Mouse (Mus musculus): ENCODE data around the gene Dennd5a.
"Not testable (repeated sequence)": the region's sequence is repeated elsewhere in the genome, so short reads cannot be mapped to it uniquely, and the experiment has no call there.

Dennd5a gene

DNA sequence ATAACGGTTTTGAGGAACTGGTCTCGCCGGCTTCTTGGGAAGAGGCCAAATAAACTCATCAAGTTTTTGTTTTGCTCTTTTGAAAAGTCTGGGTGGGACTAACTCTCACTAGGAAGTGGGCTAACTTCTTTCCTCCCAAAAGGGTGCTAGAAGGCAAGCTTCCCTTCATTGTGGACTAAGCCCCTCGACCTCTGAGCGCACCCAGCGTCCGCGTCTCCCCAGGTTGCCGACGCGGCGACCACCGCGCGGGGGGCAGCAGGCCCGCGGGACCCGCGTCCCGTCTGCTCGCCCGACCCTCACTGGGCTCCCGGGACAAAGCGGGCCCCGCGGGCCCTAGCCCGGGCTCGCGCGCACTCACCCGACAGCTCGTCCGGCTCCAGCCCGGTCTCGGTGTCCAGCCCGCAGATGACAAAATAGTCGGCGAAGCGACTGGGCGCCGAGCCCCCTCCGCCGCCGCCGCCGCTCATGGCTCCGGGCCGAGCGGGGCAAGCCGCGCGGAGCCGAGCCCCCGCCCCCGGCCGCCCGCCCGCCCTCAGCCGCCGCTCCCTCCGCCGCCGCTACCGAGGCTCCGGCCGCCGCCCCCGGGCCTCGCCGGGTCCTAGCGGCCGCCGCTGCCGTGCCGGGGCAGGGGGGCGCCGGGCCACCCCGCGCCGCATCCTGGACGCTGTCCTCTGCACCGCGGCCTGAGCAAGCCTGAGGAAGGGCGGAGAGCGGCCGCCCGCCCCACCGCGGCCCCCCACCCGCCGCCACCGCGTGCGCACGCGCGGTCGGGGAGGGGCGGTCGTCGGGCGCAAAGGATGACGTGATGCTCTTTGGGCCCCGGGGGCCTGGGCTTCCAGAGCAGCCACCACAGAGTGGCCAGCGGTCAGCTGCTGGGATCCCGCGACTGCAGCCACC lies at the start of gene Dennd5a:
Dennd5a (minus strand) TSS at position 755 of the 897 bp plus-strand sequence.
- DNase-seq (ENCODE audit: low spot score in 2 of 2) = peak; percentile 69 to 79

DNA sequence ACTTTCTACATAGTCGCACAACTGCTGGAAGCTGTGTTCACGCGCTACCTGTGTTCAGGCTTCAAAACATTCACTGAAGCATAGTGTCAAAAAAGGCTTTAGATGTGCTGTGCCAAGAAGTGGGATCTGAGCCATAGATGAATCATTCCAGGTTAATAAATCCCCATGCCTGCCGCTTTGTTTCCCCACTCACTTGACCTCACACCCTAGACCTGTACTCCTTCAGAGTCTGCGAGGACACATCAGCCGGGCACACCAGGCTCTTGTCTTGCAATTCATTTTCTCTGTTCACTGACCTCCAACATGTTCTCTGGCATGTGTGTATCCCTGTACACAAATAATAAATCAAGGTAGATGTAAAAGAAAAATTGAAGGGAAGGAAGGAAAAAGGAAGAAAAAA lies 48.8 kb upstream of the Dennd5a start:
- no peak for DNase-seq (ENCODE audit: low spot score in 2 of 2)

DNA sequence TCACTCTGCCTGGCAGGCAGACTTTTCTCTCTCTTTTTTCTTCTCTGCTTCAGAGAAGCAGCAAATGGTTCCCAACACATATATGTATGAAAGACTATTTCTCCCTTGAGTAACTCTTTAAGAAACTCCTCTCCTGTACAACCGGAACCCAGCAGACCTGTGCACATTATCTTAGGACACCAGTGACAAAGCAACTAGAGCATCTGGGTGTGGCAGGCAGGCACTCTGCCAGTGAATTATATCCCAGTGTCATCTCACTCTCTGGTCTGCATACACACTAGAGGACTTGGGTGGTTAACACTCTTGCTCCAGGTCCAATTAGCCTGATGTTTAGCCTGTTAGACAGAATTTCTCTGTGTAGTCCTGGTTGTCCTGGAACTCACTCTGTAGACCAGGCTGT lies 48.2 kb upstream of the Dennd5a start:
- DNase-seq (ENCODE audit: low spot score in 2 of 2) = no peak

DNA sequence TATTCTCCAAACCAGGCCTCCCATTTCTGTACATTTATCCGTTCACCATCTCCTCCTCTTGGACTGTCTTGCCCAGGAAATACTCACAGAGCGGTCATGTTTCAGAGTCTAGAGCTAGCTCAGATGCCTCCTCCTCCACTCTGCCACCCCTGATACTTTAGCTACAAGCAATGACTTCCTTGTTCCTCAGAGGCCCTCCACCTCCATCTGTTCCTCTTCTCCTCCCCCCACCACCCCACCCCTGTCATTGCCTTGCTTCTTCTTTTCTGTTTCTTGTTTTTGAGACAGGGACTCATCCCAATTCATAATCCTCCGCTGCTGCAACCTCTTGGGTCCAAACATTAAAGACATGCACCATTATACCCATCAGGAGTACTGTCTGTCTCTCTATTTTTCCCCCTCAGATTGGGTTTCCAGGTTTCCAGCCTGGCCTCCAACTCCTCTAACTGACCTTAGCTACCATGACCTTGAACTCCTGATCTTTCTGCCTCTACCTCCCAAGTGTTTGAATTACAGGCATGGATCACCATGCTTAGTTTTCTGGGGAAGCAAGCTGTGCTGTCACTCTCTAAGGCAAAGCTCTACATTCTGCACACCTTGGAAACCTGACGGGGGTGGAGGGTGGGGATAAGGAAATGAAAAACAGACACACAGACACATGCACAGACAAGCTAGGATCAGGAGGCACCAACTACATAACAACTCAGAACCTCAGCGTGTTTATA lies 46.4 kb upstream of the Dennd5a start:
- DNase-seq (ENCODE audit: low spot score in 2 of 2) = no peak

DNA sequence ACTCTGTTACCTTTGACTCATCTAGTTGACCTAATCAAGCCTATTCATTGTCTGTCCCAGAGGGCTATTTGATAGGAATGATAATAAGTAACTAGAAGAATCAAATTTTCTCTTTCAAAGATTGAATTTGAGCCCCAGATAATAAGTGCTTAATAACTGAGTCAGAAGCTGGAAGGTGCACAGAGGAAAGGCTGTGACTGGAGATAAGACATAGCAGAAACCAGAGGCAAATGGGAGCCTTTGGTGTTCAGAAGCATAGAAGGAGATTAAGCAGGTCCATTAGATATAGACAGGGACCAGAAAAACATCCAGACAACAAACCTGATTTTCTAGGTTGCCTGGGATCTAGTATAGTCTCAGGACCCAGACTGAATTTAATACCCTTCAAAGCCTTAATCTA lies 45.7 kb upstream of the Dennd5a start:
- no peak for DNase-seq (ENCODE audit: low spot score in 2 of 2)

DNA sequence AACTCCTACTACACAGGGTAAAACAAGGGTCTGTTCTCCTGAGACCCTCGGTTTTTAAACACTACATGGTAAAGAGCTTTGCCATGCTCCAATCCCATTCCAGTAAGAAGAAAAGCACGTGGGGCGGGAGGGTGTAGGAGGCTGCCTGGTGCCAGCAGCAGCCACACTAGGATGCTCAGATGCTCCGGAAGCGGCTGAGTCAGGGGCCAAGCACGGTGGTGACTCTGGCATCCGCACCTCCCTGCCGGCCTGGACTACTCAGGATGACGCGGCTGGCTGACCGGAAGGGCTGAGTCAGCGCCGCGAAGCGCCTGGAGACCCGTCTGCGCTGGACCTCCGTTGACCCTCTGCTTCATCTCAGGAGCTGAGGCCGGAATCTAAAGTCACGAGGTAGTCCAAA lies 42.7 kb upstream of the Dennd5a start:
- DNase-seq (ENCODE audit: low spot score in 2 of 2) = peak in 1 of 2 experiments; percentile 20

DNA sequence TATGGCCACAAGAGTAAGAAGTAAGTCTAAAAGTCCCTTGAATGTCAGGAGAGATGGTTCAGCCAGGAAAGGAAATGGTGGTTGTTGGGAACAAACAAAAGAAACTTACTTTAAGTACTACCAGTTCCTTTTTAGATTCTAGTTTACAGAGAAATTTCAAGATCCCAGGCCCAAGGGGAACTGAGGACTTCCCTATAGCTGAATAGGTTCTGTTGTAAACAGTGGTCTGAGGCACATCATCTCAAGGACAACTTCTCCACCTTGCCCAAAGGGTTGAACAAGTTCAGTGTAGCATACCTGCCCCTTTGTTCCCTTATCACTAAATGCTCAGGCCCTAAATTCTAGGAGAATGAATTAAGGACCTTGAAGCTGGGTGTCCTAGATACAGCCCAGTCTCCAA lies 41.8 kb upstream of the Dennd5a start:
- no peak for DNase-seq (ENCODE audit: low spot score in 2 of 2)

DNA sequence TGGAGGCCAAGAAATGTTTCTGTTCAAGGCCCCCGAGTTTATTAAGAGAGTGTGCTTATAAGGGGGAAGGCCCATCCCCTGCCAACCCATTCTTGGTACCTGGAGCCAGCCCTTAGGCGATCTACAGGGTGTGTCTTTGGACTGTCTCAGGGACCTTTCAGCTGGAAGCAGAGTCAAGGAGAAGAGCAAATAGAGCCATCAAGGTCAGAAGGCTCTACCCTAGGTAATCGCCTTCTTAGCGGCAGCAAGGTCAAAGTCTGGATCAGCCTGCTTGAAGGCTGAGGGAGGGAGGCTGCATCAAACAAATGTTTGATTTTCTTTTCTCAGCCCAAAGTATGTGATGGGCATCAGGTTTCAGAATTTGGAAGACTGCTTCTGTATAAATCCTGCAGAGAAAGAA lies 38.1 kb upstream of the Dennd5a start:
- no peak for DNase-seq (ENCODE audit: low spot score in 2 of 2)

DNA sequence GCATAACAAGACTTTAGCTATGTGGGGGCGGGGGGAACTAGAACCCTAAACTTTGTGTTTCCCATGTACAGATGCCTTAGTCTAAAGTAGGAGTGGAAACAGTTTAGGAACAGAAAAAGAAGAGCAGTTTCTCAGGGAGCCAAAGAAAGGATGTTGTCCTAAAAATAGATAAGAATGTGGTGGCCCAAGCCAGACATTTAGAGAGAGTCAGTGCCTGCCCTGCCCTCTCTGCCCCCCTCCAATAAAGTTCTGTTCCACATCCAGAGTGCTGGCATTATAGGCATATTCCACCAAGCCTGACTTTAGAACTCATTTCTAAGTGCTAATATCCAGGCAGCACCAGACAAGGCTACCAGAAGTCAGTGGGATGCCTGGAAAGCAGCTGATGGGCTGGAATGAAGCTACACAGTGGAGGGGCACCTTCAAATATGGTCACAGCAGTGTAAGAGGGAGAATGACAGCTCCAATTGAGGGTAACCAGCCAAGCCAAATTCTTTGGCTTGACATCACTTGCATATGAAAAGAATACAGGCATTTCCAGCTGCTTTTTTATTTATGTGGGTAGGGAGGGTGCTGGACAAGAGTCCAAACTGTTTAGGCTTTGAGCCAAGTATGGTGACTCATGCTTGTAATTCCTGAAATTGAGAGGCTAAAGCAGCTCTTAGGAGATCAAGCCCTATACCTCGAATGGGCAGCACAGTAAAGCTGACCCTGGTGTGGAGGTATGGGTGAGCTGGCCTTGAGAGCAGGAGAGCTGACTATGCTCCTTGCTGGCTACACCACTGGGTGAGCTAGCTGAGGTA lies 33.1 kb upstream of the Dennd5a start:
- no peak for DNase-seq (ENCODE audit: low spot score in 2 of 2)

DNA sequence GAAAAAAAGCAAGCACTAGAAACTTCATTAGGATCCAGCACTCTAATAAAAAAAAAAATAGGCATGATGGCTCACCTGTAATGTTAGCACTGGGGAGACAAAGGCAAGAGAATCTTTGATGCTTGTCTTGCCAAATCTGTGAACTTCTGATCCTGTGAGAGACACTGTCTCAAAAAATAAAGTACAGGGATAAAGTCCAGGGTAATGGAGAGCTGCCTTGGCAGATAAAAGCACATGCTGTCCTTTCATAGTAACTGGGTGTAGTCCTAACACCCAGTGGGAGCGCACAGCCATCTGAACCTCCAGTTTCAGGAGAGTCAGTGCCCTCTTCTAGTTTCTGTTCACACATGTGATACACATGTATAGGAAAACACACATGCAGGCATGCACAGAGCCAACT lies 31.0 kb upstream of the Dennd5a start:
- DNase-seq (ENCODE audit: low spot score in 2 of 2) = no peak

DNA sequence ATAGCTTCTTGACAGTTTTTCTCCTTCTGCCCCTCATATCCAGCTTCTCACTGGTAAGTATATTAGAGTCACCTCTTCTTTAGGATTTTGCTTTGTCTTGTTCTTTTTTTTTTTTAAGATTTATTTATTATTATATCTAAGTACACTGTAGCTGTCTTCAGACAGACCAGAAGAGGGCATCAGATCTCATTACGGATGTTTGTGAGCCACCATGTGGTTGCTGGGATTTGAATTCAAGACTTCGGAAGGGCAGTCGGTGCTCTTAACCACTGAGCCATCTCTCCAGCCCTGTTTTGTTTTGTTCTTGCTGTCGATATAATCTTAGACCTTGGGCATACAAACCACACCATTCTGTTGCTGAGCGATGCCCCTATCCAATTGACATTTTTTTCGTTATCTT lies 26.5 kb upstream of the Dennd5a start, which contains the start of gene Tmem41b:
Tmem41b (minus strand) TSS at position 155 of the 400 bp plus-strand sequence.
- not testable (repeated sequence) for DNase-seq (ENCODE audit: low spot score in 2 of 2)

DNA sequence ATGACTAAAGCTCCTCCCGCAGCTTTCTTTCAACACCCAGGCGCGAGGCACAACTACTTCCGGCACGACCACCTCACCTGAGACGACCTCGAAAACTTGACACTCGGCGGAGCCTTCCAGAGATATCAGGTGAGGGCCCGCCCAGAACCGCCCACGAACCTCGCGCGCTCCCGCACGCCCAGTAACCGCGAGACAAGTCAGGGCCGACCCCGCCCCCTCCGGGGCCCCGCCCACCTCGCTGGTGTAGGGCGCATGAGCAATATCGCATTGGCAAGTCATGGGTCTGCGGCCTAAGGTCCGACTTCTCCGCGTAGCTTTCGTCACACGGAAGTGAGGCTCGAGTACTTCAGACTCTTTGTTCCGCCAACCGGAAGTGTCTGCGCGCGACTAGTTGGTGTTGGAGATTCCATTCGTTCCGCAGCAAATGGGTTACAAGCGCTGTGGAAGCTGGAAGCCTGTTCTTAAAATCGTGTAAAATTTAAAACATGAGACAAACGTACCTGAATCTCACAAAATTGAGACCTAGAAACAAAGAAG lies 25.9 kb upstream of the Dennd5a start:
- peak; percentile 99 for DNase-seq (ENCODE audit: low spot score in 2 of 2)

DNA sequence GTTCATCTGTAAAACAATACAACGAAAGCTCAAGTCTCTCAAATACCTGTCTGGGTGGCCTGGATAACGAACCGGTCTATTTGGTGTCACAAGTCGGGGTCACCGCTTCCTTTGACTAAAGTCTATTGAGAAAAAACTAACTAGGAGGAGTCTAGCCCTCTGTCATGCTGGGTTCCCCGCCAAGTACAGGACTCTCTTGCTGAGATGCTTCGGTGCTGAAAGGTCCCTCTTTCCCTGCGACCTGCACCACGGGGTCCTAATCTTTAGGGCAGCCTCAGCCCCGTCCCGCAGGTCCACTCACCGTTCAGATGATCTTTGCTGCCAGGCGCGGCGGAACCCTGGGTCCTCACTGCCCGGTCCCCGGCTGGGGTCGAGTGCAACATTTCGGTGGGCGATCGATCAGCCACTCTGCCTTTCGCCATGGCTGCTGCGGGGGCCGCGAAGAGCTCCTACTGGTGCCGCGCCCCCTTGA lies 25.4 kb upstream of the Dennd5a start:
- no peak for DNase-seq (ENCODE audit: low spot score in 2 of 2)

DNA sequence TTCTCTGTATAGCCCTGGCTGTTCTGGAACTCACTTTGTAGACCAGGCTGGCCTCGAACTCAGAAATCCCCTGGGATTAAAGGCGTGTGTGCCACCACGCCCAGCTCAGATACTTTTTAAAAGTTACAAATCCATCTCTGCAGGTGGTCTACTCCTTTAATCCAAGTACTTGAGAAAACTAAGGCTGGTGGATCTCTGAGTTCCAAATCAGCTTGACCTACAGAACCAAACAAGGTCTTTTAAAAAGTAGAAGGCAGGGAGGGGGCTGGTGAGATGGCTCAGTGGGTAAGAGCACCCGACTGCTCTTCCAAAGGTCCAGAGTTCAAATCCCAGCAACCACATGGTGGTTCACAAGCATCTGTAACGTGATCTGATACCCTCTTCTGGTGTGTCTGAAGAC lies 24.3 kb upstream of the Dennd5a start:
- DNase-seq (ENCODE audit: low spot score in 2 of 2) = not testable (repeated sequence)

DNA sequence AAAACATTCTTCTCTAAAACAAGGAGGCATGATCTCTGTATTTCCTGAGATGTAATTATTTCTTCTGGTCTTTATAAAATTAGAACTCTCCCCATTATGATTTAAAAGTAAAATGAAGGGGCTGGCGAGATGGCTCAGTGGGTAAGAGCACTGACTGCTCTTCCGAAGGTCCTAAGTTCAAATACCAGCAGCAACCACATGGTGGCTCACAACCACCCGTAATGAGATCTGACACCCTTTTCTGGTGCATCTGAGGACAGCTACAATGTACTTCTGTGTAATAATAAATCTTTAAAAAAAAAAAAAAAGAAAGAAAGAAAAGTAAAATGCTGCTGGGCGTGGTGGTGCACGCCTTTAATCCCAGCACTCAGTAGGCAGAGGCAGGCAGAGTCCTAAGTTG lies 16.9 kb upstream of the Dennd5a start:
- not testable (repeated sequence) for DNase-seq (ENCODE audit: low spot score in 2 of 2)

DNA sequence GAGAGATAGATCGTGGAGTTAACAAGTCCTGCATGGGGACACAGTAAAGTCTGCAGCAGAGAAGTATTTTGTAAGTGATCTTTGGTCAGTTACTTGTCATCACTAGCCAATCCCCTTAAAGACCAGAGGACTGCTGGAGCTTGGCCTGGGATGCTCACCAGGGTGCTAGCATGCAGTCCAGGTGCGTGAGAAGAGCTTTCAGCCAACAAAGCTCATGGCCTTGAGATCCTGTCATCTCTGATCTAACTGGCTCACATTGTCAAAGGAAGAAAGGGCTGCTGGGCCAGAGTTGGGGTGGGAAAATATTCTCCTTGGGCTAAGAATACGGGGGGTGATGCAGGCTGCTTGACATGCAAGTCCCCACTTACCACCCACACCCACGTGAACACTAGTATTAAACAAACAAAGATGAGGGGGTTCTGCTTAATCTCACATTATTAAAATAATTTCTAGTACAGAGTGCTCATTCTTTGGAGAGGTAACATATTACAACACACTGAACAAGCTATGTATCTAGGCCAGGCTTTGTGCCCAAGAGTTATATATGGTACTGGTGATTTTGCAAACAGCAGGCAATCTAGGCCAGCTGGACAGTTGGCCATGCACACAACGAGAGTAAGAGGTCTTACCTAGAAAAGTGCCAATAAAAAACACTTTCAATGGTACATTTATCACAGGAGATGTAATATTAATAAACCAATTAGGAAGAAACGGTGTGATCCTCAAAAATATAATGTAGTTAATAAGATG lies 15.9 kb upstream of the Dennd5a start:
- DNase-seq (ENCODE audit: low spot score in 2 of 2) = no peak

DNA sequence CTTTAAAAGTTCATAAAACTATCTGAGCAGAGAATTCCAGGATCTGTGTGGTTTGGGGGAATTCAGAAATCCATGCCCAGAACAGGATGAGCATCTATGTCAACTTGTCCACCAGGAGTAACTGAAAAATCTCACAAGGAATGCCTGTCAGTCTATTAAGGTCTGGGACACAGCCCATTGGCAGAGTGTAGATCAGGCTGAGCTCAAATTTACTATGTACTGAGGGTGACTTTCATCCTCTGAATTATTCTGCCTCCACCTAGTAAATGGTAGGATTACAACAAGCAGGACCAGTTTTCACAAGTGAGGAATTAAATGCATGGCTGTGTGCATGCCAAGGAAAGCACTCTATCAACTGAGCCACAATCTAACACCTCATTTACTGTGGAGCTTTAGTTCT lies 9.3 kb upstream of the Dennd5a start:
- no peak for DNase-seq (ENCODE audit: low spot score in 2 of 2)

DNA sequence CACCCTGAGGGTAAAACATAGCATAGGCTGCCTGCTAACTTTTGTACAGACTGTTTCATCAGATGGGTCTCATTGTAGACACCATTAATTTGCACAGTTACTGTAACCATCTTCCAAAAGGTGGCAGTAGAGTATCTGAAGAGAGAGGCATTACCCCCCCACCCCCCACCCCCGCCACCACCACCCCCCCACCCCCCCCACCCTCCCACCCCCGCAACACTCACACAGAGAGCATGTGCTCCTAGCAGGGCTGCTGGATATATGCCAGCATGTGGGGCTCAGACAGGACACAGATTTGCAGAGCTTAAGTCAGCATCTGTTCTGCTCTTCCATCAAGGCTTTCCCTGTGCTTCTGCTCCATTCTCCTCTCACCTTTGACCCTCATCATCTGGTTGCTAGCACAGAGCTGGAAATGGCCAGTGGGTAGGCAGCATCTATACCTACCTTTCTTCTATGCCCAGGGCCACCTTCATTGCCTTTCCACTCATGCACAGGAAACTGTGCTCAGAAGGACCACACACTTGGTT lies 8.7 kb upstream of the Dennd5a start:
- peak; percentile 48 to 55 for DNase-seq (ENCODE audit: low spot score in 2 of 2)

DNA sequence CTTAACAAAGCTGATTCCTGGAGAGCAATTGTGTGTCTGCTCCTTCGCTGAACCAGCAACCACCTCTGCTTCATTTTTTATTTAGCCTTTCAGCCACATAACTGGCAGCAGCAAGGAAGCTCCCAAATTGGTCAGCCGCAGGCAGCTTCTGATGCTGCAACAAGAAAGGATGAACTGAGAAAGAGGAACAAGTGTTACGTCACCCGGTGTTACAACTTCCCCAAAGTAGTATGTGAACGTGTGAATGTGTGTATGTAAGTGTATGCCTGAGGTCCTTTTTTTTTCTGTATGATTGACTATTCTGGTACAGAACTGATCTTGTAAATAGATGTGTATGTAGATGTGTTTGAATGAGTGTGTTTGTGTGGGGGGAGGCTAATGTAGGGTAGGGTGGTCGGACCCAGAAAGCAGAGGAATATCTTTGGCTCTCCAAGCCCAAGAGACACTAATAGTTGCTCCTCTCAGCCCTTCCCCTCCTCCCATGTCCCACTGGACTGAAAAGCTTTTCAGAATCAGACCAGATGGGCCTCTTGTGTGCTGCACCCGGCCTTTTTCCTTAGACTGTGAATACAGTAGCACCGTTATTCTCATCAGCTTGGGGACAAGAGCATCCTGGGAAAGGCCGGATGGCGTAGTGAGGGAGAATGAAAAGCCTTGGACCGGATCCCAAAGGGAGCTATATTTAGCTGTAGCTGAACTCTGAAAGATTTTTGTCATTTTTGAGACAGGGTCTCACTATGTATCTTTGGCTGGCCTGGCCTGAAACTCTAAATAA lies 7.7 kb upstream of the Dennd5a start:
- DNase-seq (ENCODE audit: low spot score in 2 of 2) = peak; percentile 43 to 53

DNA sequence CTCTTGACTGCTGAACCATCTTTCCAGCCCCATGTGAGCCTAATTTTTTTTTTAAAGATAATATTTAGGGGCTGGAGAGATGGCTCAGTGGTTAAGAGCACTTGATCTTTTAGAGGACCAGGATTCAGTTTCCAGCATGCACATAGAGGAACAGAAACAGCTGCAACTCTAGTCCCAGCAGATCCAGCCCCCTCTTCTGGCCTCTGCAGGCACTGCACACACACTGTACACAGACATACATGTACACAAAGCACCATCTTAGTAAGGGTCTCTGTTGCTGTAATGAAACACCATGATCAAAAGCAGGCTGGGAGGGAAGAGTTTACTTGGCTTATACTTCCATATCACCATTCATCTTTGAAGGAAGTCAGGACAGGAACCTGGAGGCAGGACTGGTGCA lies 5.4 kb upstream of the Dennd5a start:
- no peak for DNase-seq (ENCODE audit: low spot score in 2 of 2)
